8 mouse cellular contexts compared by ENCODE assay signal in the genomic region with DNA sequence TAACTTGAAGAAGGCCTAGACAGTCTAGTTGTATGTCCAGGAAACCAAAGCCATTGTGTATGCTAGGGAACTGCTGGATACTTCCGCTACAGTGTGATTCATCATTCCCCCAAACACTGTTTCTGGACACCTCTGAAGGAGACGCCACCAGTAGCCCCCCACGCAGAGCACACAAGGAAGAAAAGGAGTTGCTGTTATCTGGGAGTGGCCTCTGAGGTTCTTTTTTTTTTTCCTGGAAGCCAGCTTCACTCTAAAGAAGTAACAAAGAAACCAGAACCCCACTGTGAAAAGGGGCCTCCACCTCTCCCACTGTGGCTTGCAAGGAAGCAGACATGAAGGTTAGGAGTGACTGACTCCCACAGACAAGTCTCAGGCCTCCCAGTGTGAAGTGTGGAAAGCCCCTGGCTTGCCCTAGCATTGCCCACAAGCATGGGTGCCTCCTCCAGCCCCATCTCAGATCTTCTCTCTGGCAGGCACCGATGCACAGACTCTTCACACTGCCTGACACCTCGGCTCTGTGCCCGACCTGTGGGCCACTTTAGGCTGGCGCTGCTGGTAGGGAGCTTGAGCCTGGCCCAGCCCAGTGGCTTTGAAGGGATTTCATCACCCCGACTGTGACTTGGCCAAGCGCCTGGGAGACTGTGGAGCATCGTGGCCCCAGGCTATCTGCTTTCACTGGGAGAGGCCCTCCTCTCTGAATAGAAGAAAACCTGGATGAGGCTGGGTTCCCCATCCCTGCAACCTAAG.
A peak's percentile ranks its signal among the peaks of the same experiment; 100 is the strongest.
DNase-seq lines count a peak whose midpoint lies in the region; ATAC-seq and TF ChIP-seq lines count a peak whose summit lies in the region.

No protein-coding gene starts in this region.

- peaks cover 6% of the 10 kb centered on the region for H3K4me1 ChIP-seq in ES-Bruce4 (ENCODE audit: control insufficient read depth, insufficient read depth, low read length)
- peaks cover 51% of the 10 kb centered on the region for H3K4me1 ChIP-seq in embryonic facial prominence, embryonic 10.5 days
- H3K4me1 ChIP-seq in heart, adult 2 months (ENCODE audit: control insufficient read depth, insufficient read depth, low read length), result peaks cover 7% of the 10 kb centered on the region
- H3K4me1 ChIP-seq in midbrain, embryonic 14.5 days (ENCODE audit: control insufficient read depth, insufficient read depth, low read length), result peaks cover 17% of the 10 kb centered on the region

- TF ChIP-seq POLR2A in ES-Bruce4 (IDR thresholded peaks at IDR 0.05; ENCODE audit: insufficient read depth, low read length), result no peak
- no peak for TF ChIP-seq POLR2A in heart, adult 2 months (IDR thresholded peaks at IDR 0.05; ENCODE audit: insufficient read depth, low read depth, low read length)

- no peak overlapping the region for H3K4me2 ChIP-seq in midbrain, embryonic 14.5 days (ENCODE audit: low read length)

- H3K27ac ChIP-seq in ES-Bruce4 (ENCODE audit: insufficient read depth, low read length), result 0 out of 2 replicates have a peak overlapping the region, but pooled peaks have one; percentile 23
- H3K27ac ChIP-seq in embryonic facial prominence, embryonic 10.5 days (replicated peaks), result peak overlapping the region; percentile 71
- no peak overlapping the region for H3K27ac ChIP-seq in heart, adult 2 months
- 0 out of 2 replicates have a peak overlapping the region, but pooled peaks have one; percentile 26 for H3K27ac ChIP-seq in midbrain, embryonic 14.5 days (replicated peaks; ENCODE audit: low read depth, low read length)

- H3K27me3 ChIP-seq in ES-Bruce4 (ENCODE audit: control insufficient read depth, insufficient read depth, low read length, poor library complexity, severe bottlenecking), result no peaks in the 10 kb centered on the region; the same call in 1 of the 2 replicates
- peaks cover 66% of the 10 kb centered on the region for H3K27me3 ChIP-seq in embryonic facial prominence, embryonic 10.5 days (replicated peaks; ENCODE audit: low read depth, poor library complexity, severe bottlenecking)
- no peaks in the 10 kb centered on the region for H3K27me3 ChIP-seq in heart, adult 2 months (ENCODE audit: control insufficient read depth, insufficient read depth, low read length)
- H3K27me3 ChIP-seq in midbrain, embryonic 14.5 days (ENCODE audit: control insufficient read depth, insufficient read depth, low read length), result peaks cover 14% of the 10 kb centered on the region; the same call in 1 of the 2 replicates

- no peak overlapping the region for H3K4me3 ChIP-seq in ES-Bruce4 (ENCODE audit: low read depth, low read length)
- H3K4me3 ChIP-seq in embryonic facial prominence, embryonic 10.5 days, result no peak overlapping the region
- H3K4me3 ChIP-seq in heart, adult 2 months, result no peak overlapping the region
- no peak overlapping the region for H3K4me3 ChIP-seq in midbrain, embryonic 14.5 days (replicated peaks; ENCODE audit: low read depth, low read length)

- no peaks in the 10 kb centered on the region for H3K9me3 ChIP-seq in ES-Bruce4 (replicated peaks; ENCODE audit: control insufficient read depth, insufficient read depth, low read length, poor library complexity, severe bottlenecking)
- no peaks in the 10 kb centered on the region for H3K9me3 ChIP-seq in embryonic facial prominence, embryonic 10.5 days
- H3K9me3 ChIP-seq in midbrain, embryonic 14.5 days (ENCODE audit: control insufficient read depth, low read length), result no peaks in the 10 kb centered on the region

- intact Hi-C loops in heart, adult 2 months (cut with DNase I), result loop anchor here (1.0 to 5.0 kb wide), 4 partner anchors 64 to 175 kb away; no protein-coding TSS in a partner anchor

- 0 out of 2 replicates have a peak, but pooled peaks have one; percentile 39 for TF ChIP-seq EP300 in ES-Bruce4 (IDR thresholded peaks at IDR 0.05; ENCODE audit: insufficient read depth, low read depth, low read length)
- TF ChIP-seq EP300 in heart, adult 2 months (IDR thresholded peaks at IDR 0.05; ENCODE audit: insufficient read depth, low read depth, low read length), result peak; percentile 66

- H3K9ac ChIP-seq in ES-Bruce4 (ENCODE audit: low read depth, poor library complexity, severe bottlenecking), result no peak overlapping the region
- H3K9ac ChIP-seq in heart, adult 2 months (ENCODE audit: low read depth, low read length), result no peak overlapping the region
- no peak overlapping the region for H3K9ac ChIP-seq in midbrain, embryonic 14.5 days (replicated peaks; ENCODE audit: low read length)

- no peaks in the 10 kb centered on the region for H3K79me2 ChIP-seq in heart, adult 2 months (replicated peaks; ENCODE audit: control insufficient read depth, insufficient read depth, low read length)

- peak; percentile 60 for DNase-seq in WW6 (ENCODE audit: low read depth, low spot score)
- DNase-seq in embryonic facial prominence, embryonic 10.5 days (ENCODE audit: low spot score), result peak; percentile 48
- peak; percentile 83 to 90 for DNase-seq in heart, adult 2 months
- DNase-seq in kidney, postnatal 10 days, result peak; percentile 63
- DNase-seq in midbrain, embryonic 14.5 days, result peak; percentile 77
- no peak for DNase-seq in left cerebral cortex, adult 11 months (ENCODE audit: low spot score)
- no peak for DNase-seq in layer of hippocampus, adult 18-20 months (ENCODE audit: low spot score in 2 of 2)

- peak; percentile 53; the same call in 1 of the 2 replicates for ATAC-seq in midbrain, embryonic 14.5 days (ENCODE audit: low FRiP score, low TSS enrichment)

- WGBS in embryonic facial prominence, embryonic 10.5 days, result 15% methylated on average over 10 of the region's 10 CpGs
- 36% methylated on average over 10 of the region's 10 CpGs for WGBS in heart, adult 2 months
- WGBS in midbrain, embryonic 14.5 days, result 12% methylated on average over 10 of the region's 10 CpGs

- TF ChIP-seq CTCF in ES-Bruce4 (IDR thresholded peaks at IDR 0.05; ENCODE audit: low read depth, low read length), result no peak
- no peak for TF ChIP-seq CTCF in heart, adult 2 months (IDR thresholded peaks at IDR 0.05)

- H3K36me3 ChIP-seq in ES-Bruce4 (ENCODE audit: control insufficient read depth, insufficient read depth, low read length, poor library complexity, severe bottlenecking), result no peaks in the 10 kb centered on the region
- H3K36me3 ChIP-seq in embryonic facial prominence, embryonic 10.5 days (replicated peaks), result no peaks in the 10 kb centered on the region
- no peaks in the 10 kb centered on the region for H3K36me3 ChIP-seq in heart, adult 2 months (ENCODE audit: control insufficient read depth, insufficient read depth, low read length)
- H3K36me3 ChIP-seq in midbrain, embryonic 14.5 days (ENCODE audit: control insufficient read depth, insufficient read depth, low read length), result no peaks in the 10 kb centered on the region

Comparison
In these comparisons a context has a peak if more than half of its experiments do, and no peak if none do; other contexts are left out.
1. DNase-seq: peak in WW6 (single experiment), embryonic facial prominence, embryonic 10.5 days (single experiment), heart, adult 2 months (2 of 2), kidney, postnatal 10 days (single experiment) and midbrain, embryonic 14.5 days (single experiment); none in left cerebral cortex, adult 11 months (single experiment) and layer of hippocampus, adult 18-20 months (0 of 2).